Mouse (Mus musculus): ENCODE measurements around the gene 1700049E17Rik2.
"Not testable (repeated sequence)": the region's sequence is repeated elsewhere in the genome, so short reads cannot be mapped to it uniquely, and the experiment has no call there.

- TF ChIP-seq MAX (IDR thresholded peaks at IDR 0.05); CTCF (IDR thresholded peaks at IDR 0.05; ENCODE audit: control insufficient read depth, insufficient read depth, insufficient read length); MYOG (IDR thresholded peaks at IDR 0.05; ENCODE audit: control insufficient read depth, extremely low read depth, insufficient read length); FOSL1 (IDR thresholded peaks at IDR 0.05; ENCODE audit: insufficient read depth, low read length, poor library complexity, severe bottlenecking); USF1 (IDR thresholded peaks at IDR 0.05; ENCODE audit: low read depth): not testable (repeated sequence)
Measured at GRCm38 (mm10) chr14:41610690-41611089, 37.7 kb downstream of the 1700049E17Rik2 start.
